Mouse (Mus musculus): ENCODE results near the gene Kcnb1.
"Not testable (repeated sequence)": the region's sequence is repeated elsewhere in the genome, so short reads cannot be mapped to it uniquely, and the experiment has no call there.

The Kcnb1 gene

GRCm38 (mm10) chr2:167190076-167190399 lies at the start of gene Kcnb1:
Gene Kcnb1, minus strand, starts transcription at chr2:167190155.
- DNase-seq: peak; percentile 82

- no peak for DNase-seq
Measured at GRCm38 (mm10) chr2:167239262-167239661, 49.3 kb upstream of the Kcnb1 start.

- DNase-seq: peak; percentile 14
Measured at GRCm38 (mm10) chr2:167237224-167237623, 47.3 kb upstream of the Kcnb1 start.

- no peak for DNase-seq
Measured at GRCm38 (mm10) chr2:167236174-167236573, 46.2 kb upstream of the Kcnb1 start.

- DNase-seq: no peak
Measured at GRCm38 (mm10) chr2:167235338-167236018, 45.5 kb upstream of the Kcnb1 start.

- DNase-seq: no peak
Measured at GRCm38 (mm10) chr2:167233771-167234170, 43.8 kb upstream of the Kcnb1 start.

GRCm38 (mm10) chr2:167233009-167233335 lies 43.0 kb upstream of the Kcnb1 start:
- DNase-seq: no peak

GRCm38 (mm10) chr2:167232132-167233008 lies 42.4 kb upstream of the Kcnb1 start:
- no peak for DNase-seq

GRCm38 (mm10) chr2:167230554-167230953 lies 40.6 kb upstream of the Kcnb1 start:
- peak; percentile 38 for DNase-seq

GRCm38 (mm10) chr2:167224937-167225336 lies 35.0 kb upstream of the Kcnb1 start:
- no peak for DNase-seq

GRCm38 (mm10) chr2:167224194-167224593 lies 34.2 kb upstream of the Kcnb1 start:
- DNase-seq: no peak

- DNase-seq: peak; percentile 79
Measured at GRCm38 (mm10) chr2:167222152-167222551, 32.2 kb upstream of the Kcnb1 start.

GRCm38 (mm10) chr2:167221159-167221845 lies 31.3 kb upstream of the Kcnb1 start:
- DNase-seq: no peak

- DNase-seq: no peak
Measured at GRCm38 (mm10) chr2:167220736-167221135, 30.8 kb upstream of the Kcnb1 start.

- peak; percentile 88 for DNase-seq
Measured at GRCm38 (mm10) chr2:167219154-167219775, 29.3 kb upstream of the Kcnb1 start.

GRCm38 (mm10) chr2:167213666-167214065 lies 23.7 kb upstream of the Kcnb1 start:
- no peak for DNase-seq

- no peak for DNase-seq
Measured at GRCm38 (mm10) chr2:167213076-167213475, 23.1 kb upstream of the Kcnb1 start.

GRCm38 (mm10) chr2:167212551-167212950 lies 22.6 kb upstream of the Kcnb1 start:
- DNase-seq: no peak

- DNase-seq: no peak
Measured at GRCm38 (mm10) chr2:167212089-167212488, 22.1 kb upstream of the Kcnb1 start.

GRCm38 (mm10) chr2:167209900-167210299 lies 19.9 kb upstream of the Kcnb1 start:
- DNase-seq: no peak

GRCm38 (mm10) chr2:167208984-167209383 lies 19.0 kb upstream of the Kcnb1 start:
- no peak for DNase-seq

- no peak for DNase-seq
Measured at GRCm38 (mm10) chr2:167205918-167206629, 16.1 kb upstream of the Kcnb1 start.

GRCm38 (mm10) chr2:167204686-167205085 lies 14.7 kb upstream of the Kcnb1 start:
- DNase-seq: not testable (repeated sequence)
